Mouse (Mus musculus) stomach, embryonic 15.5 days (tissue): ENCODE measurements around the gene Bysl. TPM values are rescaled to one million over a fixed set of nuclear protein-coding genes. Genes with fewer than 3 reads are reported as not detected.

Source experiments
- ATAC-seq: fragments of 200-750 bp; cut with Nextera tagmentation; 2 replicates; pipeline ENCODE4 v1.8.0; 2017; ENCODE audit warnings: low read depth, moderate number of reproducible peaks, moderate TSS enrichment; ENCODE audit not compliant: insufficient read depth, low FRiP score
- H3K27ac ChIP-seq: fragments of 300-500 bp; sonication (generic); 2 replicates; pipeline ENCODE4 v1.5.1; 2015; ENCODE audit warnings: mild to moderate bottlenecking, inconsistent platforms
- H3K27me3 ChIP-seq: fragments of 300-500 bp; sonication (generic); replicated peaks from 2 replicates; pipeline ENCODE4 v1.6.1; 2015; ENCODE audit warnings: inconsistent platforms
- H3K36me3 ChIP-seq: fragments of 300-500 bp; sonication (generic); 2 replicates; pipeline ENCODE4 v1.6.1; 2015; ENCODE audit warnings: inconsistent platforms
- H3K4me1 ChIP-seq: fragments of 300-500 bp; sonication (generic); 2 replicates; pipeline ENCODE4 v1.6.1; 2015; ENCODE audit warnings: inconsistent platforms
- H3K4me2 ChIP-seq: fragments of 300-500 bp; sonication (generic); 2 replicates; pipeline ENCODE4 v1.6.1; 2015; ENCODE audit warnings: mild to moderate bottlenecking, inconsistent platforms
- H3K4me3 ChIP-seq: fragments of 300-500 bp; sonication (generic); replicated peaks from 2 replicates; pipeline ENCODE4 v1.5.1; 2015; ENCODE audit warnings: inconsistent platforms
- H3K9ac ChIP-seq: fragments of 300-500 bp; sonication (generic); 2 replicates; pipeline ENCODE4 v1.6.1; 2015; ENCODE audit warnings: inconsistent platforms
- H3K9me3 ChIP-seq: fragments of 300-500 bp; sonication (generic); 2 replicates; pipeline ENCODE4 v1.6.1; 2016; ENCODE audit warnings: inconsistent platforms
- WGBS: fragments of 180-500 bp; shearing (Covaris S2); methylation state at CpG from one replicate; pipeline ENCODE4 v1.1.7; 2015; 5-methylcytosine and 5-hydroxymethylcytosine counted together
- polyA plus RNA-seq: library from polyadenylated mRNA; unstranded; fragments of >200 nt; fragmentation: Nextera tagmentation; extraction: Ambion mirVana; gene quantifications from 2 replicates; pipeline ENCODE4 v1.2.1, GENCODE M21; 2015

The Bysl gene
- polyA plus RNA-seq, 1 experiment from 2014 or later: 21.2 TPM

DNA sequence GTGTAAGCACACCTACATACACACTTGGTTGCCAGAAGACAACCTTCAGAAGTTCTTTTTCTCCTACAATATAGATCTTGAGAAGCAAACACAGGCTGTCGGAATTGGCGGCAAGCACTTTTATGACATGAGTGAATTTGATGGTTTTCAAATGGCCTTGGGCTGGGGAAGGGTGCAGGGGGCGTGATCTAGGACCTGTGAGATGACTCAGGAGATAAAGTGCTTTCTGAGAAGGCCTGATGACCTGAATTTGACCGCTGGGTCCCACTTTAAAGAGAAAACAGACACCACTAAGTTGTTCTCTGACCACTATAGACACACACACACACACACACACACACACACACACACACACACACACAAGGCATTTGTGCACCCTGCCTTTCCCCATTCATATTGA is 30.3 kb downstream of the Bysl start:
- H3K4me3 ChIP-seq: no peak overlapping the region
- no peaks in the 10 kb centered on the region for H3K36me3 ChIP-seq
- H3K4me2 ChIP-seq: no peak overlapping the region
- no peaks in the 10 kb centered on the region for H3K4me1 ChIP-seq
- no peak overlapping the region for H3K27ac ChIP-seq
- no peak for ATAC-seq
- WGBS: 87% methylated on average over 4 of the region's 4 CpGs
- no peaks in the 10 kb centered on the region for H3K9me3 ChIP-seq
- no peaks in the 10 kb centered on the region for H3K27me3 ChIP-seq
- H3K9ac ChIP-seq: no peak overlapping the region

DNA sequence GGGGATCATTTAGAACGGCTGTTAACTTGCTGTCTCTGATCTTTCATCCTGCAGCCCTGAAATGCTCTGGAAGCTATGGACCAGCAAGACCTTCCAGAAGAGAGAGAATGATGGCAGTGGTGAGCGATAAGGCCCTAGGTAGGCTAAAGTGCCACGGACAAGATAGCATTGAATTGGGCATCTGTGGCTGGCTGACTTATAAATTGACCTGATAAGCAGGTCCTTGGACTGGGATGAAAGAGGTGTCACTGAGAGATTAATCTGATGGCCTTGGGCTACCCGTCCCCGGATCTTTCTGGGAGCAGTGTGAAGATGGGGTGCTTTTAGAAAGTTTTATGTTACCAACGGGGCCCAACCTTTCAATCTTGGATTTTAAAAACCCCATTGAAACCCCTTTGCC is 32.6 kb downstream of the Bysl start:
- no peaks in the 10 kb centered on the region for H3K36me3 ChIP-seq
- no peak overlapping the region for H3K9ac ChIP-seq
- WGBS: 73% methylated on average over 6 of the region's 6 CpGs
- H3K4me1 ChIP-seq: no peaks in the 10 kb centered on the region
- H3K4me2 ChIP-seq: no peak overlapping the region
- peak; percentile 75 for ATAC-seq
- no peak overlapping the region for H3K27ac ChIP-seq
- H3K27me3 ChIP-seq: no peaks in the 10 kb centered on the region
- H3K4me3 ChIP-seq: no peak overlapping the region
- H3K9me3 ChIP-seq: no peaks in the 10 kb centered on the region

DNA sequence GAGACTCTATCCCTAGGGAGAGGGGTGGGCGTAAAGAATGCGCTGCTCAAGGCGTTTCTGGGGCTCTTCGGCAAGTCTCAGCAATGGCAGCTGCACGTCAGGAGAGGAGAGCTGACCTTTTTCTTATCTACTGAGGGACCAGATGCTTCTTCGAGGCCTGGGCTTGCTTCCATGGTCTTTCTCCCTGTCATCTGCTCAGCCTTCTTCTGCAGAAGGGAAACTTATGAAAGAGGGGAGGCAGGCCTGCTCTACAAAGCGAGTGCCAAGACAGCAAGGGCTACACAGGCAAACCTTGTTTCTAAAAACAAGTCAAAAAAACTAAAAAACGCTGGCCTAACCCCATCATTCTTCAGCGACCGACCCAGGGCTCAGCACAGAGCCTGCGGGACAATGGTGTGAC is 36.5 kb downstream of the Bysl start:
- no peaks in the 10 kb centered on the region for H3K36me3 ChIP-seq
- no peak for ATAC-seq
- H3K9me3 ChIP-seq: no peaks in the 10 kb centered on the region
- no peak overlapping the region for H3K9ac ChIP-seq
- H3K27me3 ChIP-seq: no peaks in the 10 kb centered on the region
- no peak overlapping the region for H3K27ac ChIP-seq
- WGBS: 66% methylated on average over 11 of the region's 11 CpGs
- H3K4me1 ChIP-seq: no peaks in the 10 kb centered on the region
- H3K4me3 ChIP-seq: no peak overlapping the region
- H3K4me2 ChIP-seq: no peak overlapping the region

DNA sequence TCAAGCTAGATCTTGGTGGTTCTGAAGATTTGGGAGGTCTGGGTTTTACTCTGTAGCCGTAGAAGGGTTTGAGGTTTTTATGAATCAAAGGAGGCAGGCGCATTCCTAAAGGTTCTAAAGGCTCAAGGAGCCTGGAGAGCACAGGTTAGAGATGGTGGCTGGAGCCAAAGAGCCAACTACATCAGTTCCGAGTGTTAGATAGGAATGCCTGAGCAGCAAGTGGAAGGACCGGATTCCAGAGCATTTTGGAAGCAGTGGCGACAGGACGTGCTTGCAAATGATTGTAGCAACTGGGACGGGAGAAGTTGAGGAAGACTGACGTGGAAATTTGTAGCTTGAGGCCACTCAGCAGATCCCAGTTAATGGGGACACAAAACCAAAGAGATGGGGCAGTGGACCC is 37.3 kb downstream of the Bysl start:
- H3K9me3 ChIP-seq: no peaks in the 10 kb centered on the region
- no peaks in the 10 kb centered on the region for H3K27me3 ChIP-seq
- H3K4me2 ChIP-seq: no peak overlapping the region
- H3K27ac ChIP-seq: no peak overlapping the region
- WGBS: 69% methylated on average over 8 of the region's 8 CpGs
- H3K4me3 ChIP-seq: no peak overlapping the region
- no peak for ATAC-seq
- H3K9ac ChIP-seq: no peak overlapping the region
- no peaks in the 10 kb centered on the region for H3K36me3 ChIP-seq
- H3K4me1 ChIP-seq: no peaks in the 10 kb centered on the region

DNA sequence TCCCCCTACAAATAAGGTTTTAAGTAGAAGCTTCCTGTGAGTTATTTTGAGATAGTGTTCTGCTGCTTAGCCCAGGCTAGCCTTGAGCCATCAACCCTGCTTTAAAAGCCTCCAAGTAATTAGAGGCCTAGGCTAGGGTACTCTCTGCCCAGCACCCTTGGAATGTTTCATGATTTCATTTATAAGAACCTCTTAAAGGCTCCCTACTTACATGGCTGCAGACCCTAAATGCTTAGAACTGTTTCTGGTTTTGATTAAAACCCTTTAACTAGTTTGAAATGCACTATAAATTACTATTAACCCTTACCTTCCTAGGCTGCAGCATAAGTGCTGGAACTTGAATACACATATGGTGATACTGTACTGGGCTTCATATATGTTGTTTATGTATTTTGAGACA is 38.9 kb downstream of the Bysl start:
- no peak for ATAC-seq
- no peaks in the 10 kb centered on the region for H3K9me3 ChIP-seq

DNA sequence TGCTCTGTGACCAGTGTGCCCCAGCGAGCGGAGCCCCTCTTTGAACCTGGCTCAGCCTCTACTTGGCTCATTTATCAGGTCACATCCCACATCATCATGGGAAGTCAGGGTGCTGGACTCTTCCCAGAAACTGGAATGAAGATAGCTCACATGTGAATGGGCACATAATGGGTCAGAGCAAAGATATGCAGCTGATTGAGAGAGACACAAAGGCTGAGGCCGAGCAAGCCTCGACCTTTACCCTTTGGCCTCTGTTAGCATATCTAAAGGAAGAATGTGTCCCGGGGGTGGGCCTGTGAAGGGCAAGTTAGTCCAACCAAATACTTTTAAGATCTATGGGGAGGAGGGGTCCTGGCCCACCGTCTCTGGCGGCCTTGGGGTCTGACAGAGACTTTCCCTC is 39.7 kb downstream of the Bysl start:
- no peak for ATAC-seq
- Histone ChIP-seq H3K4me1 (no peaks in the 10 kb centered on the region), H3K27ac (no peak overlapping the region), H3K4me3 (no peak overlapping the region), H3K9me3 (no peaks in the 10 kb centered on the region), H3K27me3 (no peaks in the 10 kb centered on the region), H3K4me2 (no peak overlapping the region), H3K36me3 (no peaks in the 10 kb centered on the region), H3K9ac (no peak overlapping the region)
- WGBS: 49% methylated on average over 7 of the region's 7 CpGs

More for the DNA sequence above, 38.9 kb downstream of the Bysl start:
- H3K9ac ChIP-seq: no peak overlapping the region
- no peaks in the 10 kb centered on the region for H3K4me1 ChIP-seq
- H3K4me3 ChIP-seq: no peak overlapping the region
- no peaks in the 10 kb centered on the region for H3K27me3 ChIP-seq
- H3K4me2 ChIP-seq: no peak overlapping the region
- H3K27ac ChIP-seq: no peak overlapping the region
- H3K36me3 ChIP-seq: no peaks in the 10 kb centered on the region

DNA sequence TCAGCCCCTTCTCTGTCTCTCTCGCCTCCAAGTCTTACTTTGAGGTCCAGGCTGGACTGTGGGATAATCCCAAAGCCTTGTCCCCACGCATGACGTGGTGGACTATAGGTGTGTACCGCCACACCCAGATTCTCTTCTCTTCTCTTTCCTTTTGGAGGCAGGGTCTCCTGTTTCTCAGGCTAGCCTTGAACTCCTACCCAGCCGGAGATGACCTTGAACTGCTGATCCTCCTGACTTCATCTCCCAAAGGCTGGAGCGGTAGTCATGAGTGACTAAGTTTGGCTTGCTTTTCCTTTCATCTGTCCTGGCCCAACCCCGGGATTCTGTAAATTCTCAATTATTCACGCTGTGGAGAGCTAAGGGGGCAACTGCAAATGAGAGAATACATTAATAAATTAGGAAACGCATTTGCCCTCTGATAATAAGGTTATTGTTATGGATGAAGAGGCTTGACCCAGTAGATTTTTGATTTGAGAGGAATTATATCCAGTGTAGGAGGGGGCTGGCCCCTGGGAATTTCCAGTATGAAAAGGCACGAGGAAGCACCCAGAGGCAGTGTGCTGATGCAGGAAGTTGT is 42.3 kb downstream of the Bysl start:
- Histone ChIP-seq H3K27ac (no peak overlapping the region), H3K27me3 (no peaks in the 10 kb centered on the region), H3K4me3 (no peak overlapping the region), H3K9ac (no peak overlapping the region), H3K36me3 (no peaks in the 10 kb centered on the region), H3K9me3 (no peaks in the 10 kb centered on the region), H3K4me2 (no peak overlapping the region), H3K4me1 (no peaks in the 10 kb centered on the region)
- ATAC-seq: no peak
- 80% methylated on average over 10 of the region's 10 CpGs for WGBS

DNA sequence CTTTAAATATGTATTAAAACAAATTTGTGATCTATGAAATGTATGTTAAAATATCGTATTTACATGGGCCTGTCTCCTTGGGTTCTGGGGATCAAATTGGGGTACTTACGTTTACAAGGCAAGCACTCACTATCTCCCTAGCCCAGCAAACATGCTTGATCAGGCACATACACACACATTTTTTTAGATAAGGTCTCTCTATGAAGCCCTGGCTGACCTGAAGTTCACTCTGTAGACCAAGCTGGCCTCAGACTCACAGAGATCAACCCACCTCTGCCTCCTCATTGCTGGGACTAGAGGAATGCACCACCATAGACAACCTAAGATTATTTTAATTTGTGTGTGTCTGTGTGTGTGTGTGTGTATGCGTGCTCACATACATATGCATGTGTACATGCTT is 42.9 kb downstream of the Bysl start:
- Histone ChIP-seq H3K4me3 (no peak overlapping the region), H3K4me1 (no peaks in the 10 kb centered on the region), H3K27ac (no peak overlapping the region), H3K4me2 (no peak overlapping the region), H3K27me3 (no peaks in the 10 kb centered on the region), H3K9me3 (no peaks in the 10 kb centered on the region), H3K36me3 (no peaks in the 10 kb centered on the region), H3K9ac (no peak overlapping the region)
- ATAC-seq: peak; percentile 83; the same call in 1 of the 2 replicates
- 88% methylated on average over 3 of the region's 3 CpGs for whole genome bisulfite sequencing

DNA sequence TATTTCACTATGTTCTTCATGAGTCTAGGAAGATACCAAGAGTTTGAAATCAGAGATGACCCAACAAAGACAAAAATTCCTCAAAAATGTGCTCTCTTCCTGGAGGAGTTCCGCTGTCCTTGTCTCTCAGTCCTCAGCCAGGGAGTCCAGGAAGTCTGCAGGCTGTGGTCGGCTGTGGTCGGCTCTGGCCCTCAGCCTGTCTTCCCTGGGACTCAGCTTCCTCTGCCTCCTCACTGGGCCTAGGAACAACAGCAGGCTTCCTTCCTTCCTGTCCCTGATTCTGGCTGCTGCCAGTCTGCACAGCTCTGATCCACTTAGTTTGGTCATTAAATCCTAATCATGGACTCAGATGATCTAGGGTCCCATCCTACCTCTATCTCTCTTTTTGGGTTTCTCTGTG is 44.0 kb downstream of the Bysl start:
- ATAC-seq: no peak

DNA sequence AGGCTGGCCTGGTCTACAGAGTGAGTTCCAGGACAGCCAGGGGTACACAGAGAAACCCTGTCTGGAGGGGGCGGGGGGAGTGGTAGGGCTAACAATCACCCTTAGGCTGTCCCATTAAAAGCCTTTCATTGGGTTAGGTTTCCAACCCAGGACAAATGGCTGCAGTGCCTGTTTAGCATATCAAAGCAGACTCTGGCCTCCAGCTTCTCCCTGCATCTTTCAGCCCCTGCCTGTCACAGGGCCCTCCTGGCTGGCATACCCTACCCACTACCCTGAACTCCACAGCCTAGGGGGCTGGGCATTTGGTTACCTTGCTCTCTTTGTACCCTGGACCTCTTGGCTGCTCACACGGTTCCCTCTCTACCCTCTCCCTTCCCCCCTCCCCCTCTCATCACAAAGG is 45.2 kb downstream of the Bysl start:
- Histone ChIP-seq H3K9ac (no peak overlapping the region), H3K9me3 (no peaks in the 10 kb centered on the region), H3K4me1 (no peaks in the 10 kb centered on the region), H3K27me3 (no peaks in the 10 kb centered on the region), H3K4me2 (no peak overlapping the region), H3K4me3 (no peak overlapping the region), H3K27ac (no peak overlapping the region), H3K36me3 (no peaks in the 10 kb centered on the region)
- no peak for ATAC-seq
- 62% methylated on average over 2 of the region's 2 CpGs for WGBS

More for the DNA sequence above, 44.0 kb downstream of the Bysl start:
- H3K9ac ChIP-seq: no peak overlapping the region
- no peak overlapping the region for H3K4me3 ChIP-seq
- no peaks in the 10 kb centered on the region for H3K4me1 ChIP-seq
- H3K27me3 ChIP-seq: no peaks in the 10 kb centered on the region
- 68% methylated on average over 3 of the region's 3 CpGs for WGBS
- no peaks in the 10 kb centered on the region for H3K36me3 ChIP-seq
- peak overlapping the region; percentile 26; the same call in 1 of the 2 replicates for H3K27ac ChIP-seq
- no peak overlapping the region for H3K4me2 ChIP-seq
- H3K9me3 ChIP-seq: no peaks in the 10 kb centered on the region

DNA sequence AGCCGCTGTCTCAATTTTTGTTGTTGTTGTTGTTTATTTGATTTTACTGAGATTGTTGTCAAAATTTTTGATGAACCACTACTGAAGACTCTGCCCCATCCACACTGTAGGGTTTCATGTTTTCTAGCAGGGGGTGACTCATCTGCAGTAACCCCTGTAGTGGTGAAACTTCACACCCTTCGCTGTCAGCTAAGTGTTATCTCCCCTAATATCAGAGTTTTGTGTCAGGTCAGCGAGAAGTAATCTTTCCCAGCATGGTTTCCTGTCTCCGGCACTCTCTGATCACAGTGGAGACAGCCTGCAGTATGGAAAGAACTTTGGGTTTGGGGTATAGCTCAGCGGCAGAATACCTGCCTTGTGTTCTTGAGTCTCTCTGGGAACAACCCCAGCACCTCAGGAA is 46.7 kb downstream of the Bysl start:
- Histone ChIP-seq H3K4me1 (peaks cover 2% of the 10 kb centered on the region; the same call in 1 of the 2 replicates), H3K9me3 (no peaks in the 10 kb centered on the region), H3K4me2 (no peak overlapping the region), H3K27ac (no peak overlapping the region), H3K27me3 (no peaks in the 10 kb centered on the region), H3K36me3 (no peaks in the 10 kb centered on the region), H3K4me3 (no peak overlapping the region), H3K9ac (no peak overlapping the region)
- WGBS: 74% methylated on average over 5 of the region's 5 CpGs
- ATAC-seq: no peak

DNA sequence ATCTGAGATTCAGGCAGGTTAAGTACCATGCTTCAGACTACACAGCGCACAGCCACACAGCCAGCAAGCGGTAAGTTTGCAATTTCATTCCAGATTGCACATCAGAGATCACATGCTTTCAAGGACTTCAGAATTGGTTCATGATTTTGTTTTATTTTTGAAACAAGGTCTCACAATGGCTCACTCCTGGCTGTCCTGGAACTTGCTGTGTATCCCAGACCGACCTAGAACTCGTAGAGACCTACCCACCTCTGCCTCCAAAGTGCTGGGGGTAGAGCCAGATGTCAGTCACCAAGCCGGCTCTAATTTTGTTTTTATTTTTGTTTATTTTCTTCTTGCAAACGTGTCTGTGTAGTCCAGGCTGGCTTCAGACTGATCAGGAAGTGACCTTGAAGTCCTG is 48.4 kb downstream of the Bysl start:
- Histone ChIP-seq H3K4me1 (peaks cover 2% of the 10 kb centered on the region; the same call in 1 of the 2 replicates), H3K36me3 (no peaks in the 10 kb centered on the region), H3K4me2 (no peak overlapping the region), H3K9me3 (no peaks in the 10 kb centered on the region), H3K9ac (no peak overlapping the region), H3K4me3 (no peak overlapping the region), H3K27me3 (no peaks in the 10 kb centered on the region), H3K27ac (no peak overlapping the region)
- no peak for ATAC-seq
- 80% methylated on average over 6 of the region's 6 CpGs for WGBS

DNA sequence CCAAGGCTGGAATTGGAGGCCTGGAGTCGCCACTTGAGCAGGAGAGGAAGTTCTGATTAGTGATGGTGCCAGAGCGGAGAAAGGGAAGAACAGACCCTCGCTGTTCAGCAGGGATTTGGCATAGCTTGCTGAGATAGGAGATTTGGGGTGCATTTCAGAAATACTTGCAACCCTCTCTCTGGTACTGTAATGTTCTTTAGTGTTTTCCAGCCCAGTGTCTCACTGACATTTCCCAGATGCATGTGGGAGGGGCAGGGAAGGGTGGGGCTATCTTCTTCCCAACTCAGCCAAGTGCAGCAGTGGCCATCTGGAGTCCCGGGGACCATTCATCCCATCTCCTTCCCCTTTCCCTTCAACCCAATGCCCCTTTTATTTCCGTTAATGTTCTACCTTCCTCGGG is 51.6 kb downstream of the Bysl start:
- no peak overlapping the region for H3K9ac ChIP-seq
- H3K9me3 ChIP-seq: no peaks in the 10 kb centered on the region
- no peaks in the 10 kb centered on the region for H3K27me3 ChIP-seq
- no peak overlapping the region for H3K4me3 ChIP-seq
- WGBS: 42% methylated on average over 6 of the region's 6 CpGs
- H3K4me2 ChIP-seq: no peak overlapping the region
- peak; percentile 70 for ATAC-seq
- no peaks in the 10 kb centered on the region for H3K36me3 ChIP-seq
- H3K27ac ChIP-seq: peak overlapping the region; percentile 76
- peaks cover 6% of the 10 kb centered on the region; the same call in 1 of the 2 replicates for H3K4me1 ChIP-seq
